Mouse (Mus musculus) megakaryocyte-erythroid progenitor cell, adult 5-6 weeks (primary cell): ENCODE measurements around the gene Epha6. TPM values are rescaled to one million over a fixed set of nuclear protein-coding genes. Genes with fewer than 3 reads are reported as not detected.

Experiments used
- ATAC-seq: replicated peaks from 2 replicates; pipeline ENCODE4 v1.8.0; 2016; ENCODE audit warnings: mild to moderate bottlenecking, inconsistent platforms; ENCODE audit not compliant: severe bottlenecking, poor library complexity, low FRiP score, low TSS enrichment
- total RNA-seq, 2 experiments: library from RNA; stranded (forward) in 1 of 2; stranded (reverse) in 1 of 2; fragments of 200-1000, 215-1000 nt in 1 of 2; fragments of >200 nt in 1 of 2; fragmentation: Nextera tagmentation in 1 of 2; gene quantifications; 2 replicates each; pipeline ENCODE4 v1.2.3; 2014 to 2017

The Epha6 gene
- total RNA-seq (2014; fragmentation: Nextera tagmentation), result not detected in 2 replicates
- not detected in 2 replicates for total RNA-seq (2017)

- no peak for ATAC-seq
Observed at GRCm38 (mm10) chr16:60605061-60605831, at the start of gene Epha6. Epha6 (minus strand) TSS chr16:60605531.

GRCm38 (mm10) chr16:60651716-60652115, 46.4 kb upstream of the Epha6 start:
- no peak for ATAC-seq

- ATAC-seq, result no peak
Observed at GRCm38 (mm10) chr16:60628091-60628490, 22.8 kb upstream of the Epha6 start.

GRCm38 (mm10) chr16:60605832-60606583, 677 bp upstream of the Epha6 start:
- ATAC-seq, result no peak

- no peak for ATAC-seq
Observed at GRCm38 (mm10) chr16:60604613-60605012, 718 bp downstream of the Epha6 start.

GRCm38 (mm10) chr16:60585322-60585721, 20.0 kb downstream of the Epha6 start:
- ATAC-seq, result no peak

GRCm38 (mm10) chr16:60584695-60585094, 20.6 kb downstream of the Epha6 start:
- ATAC-seq, result no peak

- no peak for ATAC-seq
Observed at GRCm38 (mm10) chr16:60570546-60570945, 34.8 kb downstream of the Epha6 start.

- ATAC-seq, result no peak
Observed at GRCm38 (mm10) chr16:60544385-60544784, 60.9 kb downstream of the Epha6 start.

GRCm38 (mm10) chr16:60538233-60538632, 67.1 kb downstream of the Epha6 start:
- no peak for ATAC-seq

- ATAC-seq, result no peak
Observed at GRCm38 (mm10) chr16:60509707-60510106, 95.6 kb downstream of the Epha6 start.

- ATAC-seq, result no peak
Observed at GRCm38 (mm10) chr16:60499567-60499966, 105.8 kb downstream of the Epha6 start.

GRCm38 (mm10) chr16:60475776-60476175, 129.6 kb downstream of the Epha6 start:
- no peak for ATAC-seq

- no peak for ATAC-seq
Observed at GRCm38 (mm10) chr16:60468200-60468785, 137.0 kb downstream of the Epha6 start.

GRCm38 (mm10) chr16:60435283-60435682, 170.0 kb downstream of the Epha6 start:
- ATAC-seq, result no peak

GRCm38 (mm10) chr16:60434241-60434640, 171.1 kb downstream of the Epha6 start:
- ATAC-seq, result no peak

GRCm38 (mm10) chr16:60395306-60395705, 210.0 kb downstream of the Epha6 start:
- no peak for ATAC-seq

GRCm38 (mm10) chr16:60392961-60393360, 212.4 kb downstream of the Epha6 start:
- ATAC-seq, result no peak

GRCm38 (mm10) chr16:60375147-60375546, 230.2 kb downstream of the Epha6 start:
- ATAC-seq, result no peak

- ATAC-seq, result no peak
Observed at GRCm38 (mm10) chr16:60283963-60284362, 321.4 kb downstream of the Epha6 start.
